In the genomic region with DNA sequence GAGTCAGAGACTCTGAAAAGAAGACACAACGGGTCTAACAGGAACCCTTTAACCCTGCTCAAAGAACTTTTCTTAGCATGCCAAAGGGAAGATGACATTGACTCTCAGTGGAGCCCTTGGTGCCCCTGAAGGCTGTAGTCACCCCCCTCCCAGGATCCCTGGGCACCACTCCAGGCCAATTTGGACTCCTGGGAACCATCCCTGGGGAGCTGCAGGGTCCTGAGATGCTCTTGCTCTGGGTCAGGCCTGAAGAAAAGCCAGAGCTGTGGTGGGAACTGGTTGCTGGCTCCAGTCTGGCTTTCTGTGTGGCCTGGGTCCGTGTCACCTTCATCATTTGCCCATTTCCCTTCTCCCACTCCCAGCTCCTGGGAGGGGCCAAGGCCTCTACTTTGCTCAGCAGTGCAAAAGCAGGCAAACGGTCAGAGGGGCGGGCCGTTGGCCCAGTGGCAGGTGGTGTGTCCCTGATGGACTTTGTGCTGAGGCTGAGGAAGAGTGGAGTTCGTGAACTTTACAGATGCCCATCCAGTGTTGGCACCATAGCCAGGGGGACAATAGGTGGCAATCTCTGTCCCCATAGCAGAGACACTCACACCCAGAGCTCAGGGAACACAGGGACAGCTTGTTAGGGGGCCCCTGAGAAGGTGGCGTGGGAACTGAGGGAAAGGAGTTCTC, we compare ENCODE assay signal across 27 mouse cellular contexts.
DNase-seq lines count a peak whose midpoint lies in the region; ATAC-seq and TF ChIP-seq lines count a peak whose summit lies in the region.
"Had no signal": no experiment of that assay in that cellular context is flagged by ENCODE, and none has a peak within 500 bp of the region (broad histone marks: within the 10 kb centered on the region; RNA-seq: fewer than 3 reads in every experiment).

No protein-coding gene starts in this region.

- no peak for TF ChIP-seq POLR2A in kidney, adult 2 months (IDR thresholded peaks at IDR 0.05; ENCODE audit: low read depth, low read length)

- no peaks in the 10 kb centered on the region for H3K27me3 ChIP-seq in kidney, adult 2 months (replicated peaks; ENCODE audit: control insufficient read depth, insufficient read depth, low read length)
- no peaks in the 10 kb centered on the region for H3K27me3 ChIP-seq in kidney, embryonic 14.5 days (ENCODE audit: control insufficient read depth, insufficient read depth, low read length)
- H3K27me3 ChIP-seq: embryonic facial prominence, embryonic 13.5 days; hindbrain, embryonic 15.5 days; limb, embryonic 13.5 days had no signal

- no peak for ATAC-seq in kidney, embryonic 14.5 days (ENCODE audit: low FRiP score, low TSS enrichment)
- ATAC-seq: lung, postnatal 0 days had no signal

- H3K4me1 ChIP-seq in kidney, adult 2 months (ENCODE audit: control insufficient read depth, insufficient read depth, low read length) = no peaks in the 10 kb centered on the region
- no peaks in the 10 kb centered on the region for H3K4me1 ChIP-seq in kidney, embryonic 14.5 days (ENCODE audit: control insufficient read depth, insufficient read depth, low read length)
- H3K4me1 ChIP-seq: embryonic facial prominence, embryonic 13.5 days; forebrain, embryonic 12.5 days; hindbrain, embryonic 15.5 days; limb, embryonic 13.5 days had no signal

- H3K36me3 ChIP-seq in kidney, adult 2 months (ENCODE audit: control insufficient read depth, insufficient read depth, low read length) = no peaks in the 10 kb centered on the region
- H3K36me3 ChIP-seq in kidney, embryonic 14.5 days (ENCODE audit: control insufficient read depth, insufficient read depth, low read length) = no peaks in the 10 kb centered on the region
- H3K36me3 ChIP-seq: embryonic facial prominence, embryonic 13.5 days; forebrain, embryonic 12.5 days; G1E; heart, embryonic 10.5 days; hindbrain, embryonic 15.5 days; limb, embryonic 13.5 days had no signal

- H3K9ac ChIP-seq in kidney, embryonic 14.5 days (ENCODE audit: low read depth, low read length) = no peak overlapping the region
- H3K9ac ChIP-seq: embryonic facial prominence, embryonic 13.5 days; forebrain, embryonic 12.5 days; hindbrain, embryonic 15.5 days; limb, embryonic 13.5 days had no signal

- H3K4me3 ChIP-seq in kidney, adult 2 months (ENCODE audit: insufficient read depth, low read depth, low read length) = no peak overlapping the region
- no peak overlapping the region for H3K4me3 ChIP-seq in kidney, embryonic 14.5 days (ENCODE audit: low read length)
- H3K4me3 ChIP-seq: embryonic facial prominence, embryonic 13.5 days; erythroblast, embryonic 14.5 days; forebrain, embryonic 12.5 days; gastrocnemius, adult 2 months; heart, embryonic 10.5 days; hindbrain, embryonic 15.5 days; limb, embryonic 13.5 days had no signal

- peak; percentile 70 for DNase-seq in kidney, adult 2 months
- DNase-seq in testis, postnatal 10 days (ENCODE audit: low spot score) = peak; percentile 43
- no peak for DNase-seq in testis, postnatal 14 days (ENCODE audit: low spot score)
- peak; percentile 33 for DNase-seq in liver
- DNase-seq in thymus, postnatal 14 days = no peak
- no peak for DNase-seq in adrenal gland, adult 18-20 months (ENCODE audit: low spot score in 2 of 2)
- DNase-seq: adrenal gland, postnatal 14 days; B cell, adult 2 months; cerebellum, adult 2 months; cerebellum, postnatal 36 days; embryo, embryonic 11 days; gastrocnemius, adult 2 months; heart, postnatal 4 days; right cerebral cortex, postnatal 14 days; thymus, adult 18-20 months; thymus, postnatal 4 days had no signal

- H3K4me2 ChIP-seq in kidney, embryonic 14.5 days (replicated peaks; ENCODE audit: low read depth, low read length) = no peak overlapping the region
- H3K4me2 ChIP-seq: embryonic facial prominence, embryonic 13.5 days; forebrain, embryonic 12.5 days; hindbrain, embryonic 15.5 days; limb, embryonic 13.5 days had no signal

- WGBS in kidney, adult 2 months = 53% methylated on average over 7 of the region's 7 CpGs
- WGBS in kidney, embryonic 14.5 days = 56% methylated on average over 7 of the region's 7 CpGs

- TF ChIP-seq CTCF in kidney, adult 2 months (conservative IDR thresholded peaks at IDR 0.05; ENCODE audit: insufficient read depth, insufficient read length, low read depth, low read length) = no peak

- no peaks in the 10 kb centered on the region for H3K9me3 ChIP-seq in kidney, embryonic 14.5 days (ENCODE audit: control insufficient read depth, low read length)
- H3K9me3 ChIP-seq: embryonic facial prominence, embryonic 13.5 days; forebrain, embryonic 12.5 days; G1E; heart, embryonic 10.5 days; hindbrain, embryonic 15.5 days; limb, embryonic 13.5 days had no signal

- no peak overlapping the region for H3K27ac ChIP-seq in kidney, adult 2 months (ENCODE audit: insufficient read depth, low read depth, low read length)
- no peak overlapping the region for H3K27ac ChIP-seq in kidney, embryonic 14.5 days (ENCODE audit: low read depth, low read length)
- H3K27ac ChIP-seq: embryonic facial prominence, embryonic 13.5 days; forebrain, embryonic 12.5 days; gastrocnemius, adult 2 months; heart, embryonic 10.5 days; hindbrain, embryonic 15.5 days; kidney, postnatal 0 days; limb, embryonic 13.5 days; macrophage had no signal

Comparison
In these comparisons a context has a peak if more than half of its experiments do, and no peak if none do; other contexts are left out.
1. DNase-seq: peak in kidney, adult 2 months (single experiment), testis, postnatal 10 days (single experiment) and liver (single experiment); none in testis, postnatal 14 days (single experiment), thymus, postnatal 14 days (single experiment) and adrenal gland, adult 18-20 months (0 of 2).